Mouse (Mus musculus) kidney, adult 11 months (tissue): ENCODE data around the gene Adgrl1.
A peak's percentile ranks its signal among the peaks of the same experiment; 100 is the strongest.

Experiments
- DNase-seq: peaks from one replicate; pipeline ENCODE4 v3.0.0; 2022

Gene Adgrl1

DNA sequence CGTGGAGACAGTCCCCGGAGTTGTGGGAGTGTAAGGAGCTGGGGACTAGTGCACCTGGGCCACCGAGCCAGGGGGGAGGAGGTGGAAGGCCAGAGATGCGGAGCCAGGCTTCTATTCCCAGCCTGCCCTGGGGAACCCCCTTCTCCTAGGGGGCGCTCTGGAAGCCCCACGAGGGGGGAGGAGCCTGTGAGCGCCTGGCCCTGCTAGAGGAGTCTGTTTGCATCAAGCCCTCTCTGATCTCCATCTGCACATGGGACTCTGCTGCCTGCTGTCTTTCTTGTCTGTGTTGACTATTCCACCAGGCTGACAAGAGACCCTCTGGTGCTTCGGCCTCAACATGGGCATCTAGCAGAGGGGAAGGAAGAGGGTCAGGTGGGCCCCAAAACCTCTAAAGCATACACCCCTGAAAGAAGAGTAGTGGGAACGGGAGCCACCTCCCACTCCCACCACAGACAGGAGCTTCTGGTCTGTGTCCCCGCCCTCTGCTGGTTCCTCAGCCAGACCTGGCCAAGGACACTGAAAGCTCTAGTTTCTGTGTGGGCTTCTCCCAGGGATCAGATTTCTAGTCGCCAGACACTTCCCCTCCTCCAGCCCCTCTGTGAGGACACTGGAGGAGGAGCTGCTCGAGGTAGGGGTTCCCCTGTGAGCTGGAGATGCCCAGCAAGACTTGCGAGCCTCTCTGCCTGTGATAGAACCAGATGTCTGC, 3.2 kb downstream of the Adgrl1 start:
- no peak for DNase-seq

DNA sequence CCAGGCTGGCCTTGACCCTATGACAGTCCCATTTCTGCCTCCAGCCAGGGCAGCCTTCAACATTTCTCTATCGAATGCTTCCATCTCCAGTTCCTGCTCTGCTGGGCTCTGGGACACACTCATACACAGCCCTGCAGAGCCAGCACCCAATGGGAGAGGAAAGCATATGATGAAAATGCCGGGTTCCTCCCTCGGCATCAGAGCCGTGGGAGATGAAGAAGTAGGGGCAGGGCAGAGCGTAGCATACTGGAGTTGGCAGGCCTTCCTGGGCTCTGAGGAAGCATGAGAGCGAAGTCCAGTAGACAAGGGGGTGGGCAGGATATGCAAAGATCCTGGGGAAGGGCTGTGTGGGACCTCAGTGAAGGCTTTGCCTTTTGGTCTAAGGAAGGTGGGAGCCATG, 8.7 kb downstream of the Adgrl1 start:
- DNase-seq = no peak

DNA sequence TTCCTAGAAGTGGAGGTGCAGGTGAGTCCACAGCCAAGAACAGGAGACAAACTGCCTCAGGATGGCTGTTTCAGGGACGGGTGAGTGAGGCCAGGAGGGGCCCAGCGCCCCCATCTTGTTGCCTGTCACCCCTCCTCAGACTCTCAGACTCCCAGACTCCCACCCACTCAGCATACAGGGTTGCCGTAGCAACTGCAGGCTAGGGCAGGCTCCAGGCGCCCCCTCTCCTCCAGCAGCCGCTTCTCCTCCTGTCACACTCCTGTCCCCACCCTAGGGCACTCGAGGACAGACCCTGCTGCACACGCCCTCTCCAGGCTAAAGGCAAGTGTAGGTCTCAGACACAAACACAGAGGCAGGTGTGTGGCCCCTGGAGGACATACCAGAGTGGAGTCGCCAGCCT, 9.4 kb downstream of the Adgrl1 start:
- no peak for DNase-seq

DNA sequence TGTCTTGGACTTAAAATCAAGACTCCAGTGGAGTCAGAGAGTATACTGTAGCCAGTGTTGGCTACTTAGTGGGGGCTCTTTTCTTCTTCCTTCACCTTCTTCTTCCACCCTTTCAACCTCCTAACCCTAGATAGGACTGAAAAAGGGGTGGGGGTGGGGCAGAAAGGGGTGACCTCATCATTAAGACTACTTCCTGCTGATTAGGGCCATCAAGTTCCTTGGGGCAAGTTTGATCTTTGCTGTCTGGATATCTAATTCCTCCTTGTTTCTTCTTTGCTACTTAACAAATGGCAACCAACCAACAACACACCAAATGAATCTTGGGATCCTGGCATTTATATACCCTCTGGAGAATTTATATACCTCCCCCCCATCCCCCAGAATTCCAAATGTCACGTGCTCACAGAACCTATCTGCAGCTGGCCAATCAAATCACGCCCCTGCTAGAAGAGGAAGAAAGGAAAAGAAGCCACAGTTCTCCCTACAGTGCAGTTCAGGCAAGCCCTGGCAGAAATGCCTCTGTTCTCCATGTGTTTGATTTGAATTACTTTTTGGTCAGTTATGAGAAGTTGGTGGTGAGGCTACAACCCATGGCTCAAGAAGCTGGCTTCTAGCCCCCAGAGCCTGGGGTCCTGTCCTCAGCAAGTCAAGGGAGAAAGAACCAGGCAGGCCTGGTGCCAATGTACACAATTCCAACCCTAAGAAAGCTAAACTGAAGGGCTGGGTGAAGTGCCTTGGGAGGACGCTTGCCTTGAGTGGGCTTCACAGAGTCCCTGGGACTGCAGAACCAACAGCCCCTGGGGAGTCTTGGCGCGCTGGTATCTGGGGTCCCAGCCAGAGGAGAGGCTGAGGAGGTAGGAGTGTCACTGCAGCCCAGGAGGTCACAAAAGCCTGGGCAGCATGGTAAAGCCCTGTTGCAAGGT, 12.2 kb downstream of the Adgrl1 start:
- DNase-seq = no peak

DNA sequence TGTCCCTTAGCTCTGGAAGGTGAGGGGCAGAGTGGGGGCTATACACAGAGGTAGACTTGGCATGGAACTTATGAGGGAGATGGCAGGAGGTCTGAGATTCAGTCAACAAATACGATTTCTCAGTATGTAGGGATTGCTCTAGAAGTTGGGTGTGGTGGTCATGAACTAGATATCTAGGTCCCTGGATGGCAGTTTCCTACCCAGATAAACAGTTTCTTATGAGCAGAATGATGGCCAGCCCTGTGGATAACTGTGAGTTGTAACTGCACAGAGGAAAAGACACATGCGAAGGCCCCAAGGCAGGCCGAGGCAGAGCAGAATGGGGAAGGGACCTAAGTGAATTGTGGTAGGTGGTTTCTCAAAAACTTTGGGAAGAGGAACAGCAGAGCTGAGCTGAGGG, 14.3 kb downstream of the Adgrl1 start:
- no peak for DNase-seq

DNA sequence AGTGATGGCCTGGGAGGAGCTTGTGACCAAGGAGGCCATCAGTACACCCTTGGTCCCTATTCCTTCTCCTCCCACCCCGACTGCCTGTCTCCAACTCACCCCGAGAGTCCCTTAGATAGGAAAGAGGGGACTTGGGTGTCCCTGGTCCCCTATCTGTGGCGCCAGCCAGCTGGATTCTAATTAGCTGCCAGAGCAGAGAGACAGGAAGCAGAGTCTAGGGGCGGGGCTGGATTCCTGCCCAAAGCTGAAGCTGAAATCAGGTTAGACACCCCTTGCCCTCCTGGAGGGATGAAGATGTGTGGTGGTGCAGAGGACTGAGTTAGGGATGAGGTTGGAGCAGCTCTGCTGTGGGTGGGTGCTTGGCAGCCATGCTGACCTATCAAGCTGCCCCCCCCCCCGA, 15.0 kb downstream of the Adgrl1 start:
- no peak for DNase-seq

DNA sequence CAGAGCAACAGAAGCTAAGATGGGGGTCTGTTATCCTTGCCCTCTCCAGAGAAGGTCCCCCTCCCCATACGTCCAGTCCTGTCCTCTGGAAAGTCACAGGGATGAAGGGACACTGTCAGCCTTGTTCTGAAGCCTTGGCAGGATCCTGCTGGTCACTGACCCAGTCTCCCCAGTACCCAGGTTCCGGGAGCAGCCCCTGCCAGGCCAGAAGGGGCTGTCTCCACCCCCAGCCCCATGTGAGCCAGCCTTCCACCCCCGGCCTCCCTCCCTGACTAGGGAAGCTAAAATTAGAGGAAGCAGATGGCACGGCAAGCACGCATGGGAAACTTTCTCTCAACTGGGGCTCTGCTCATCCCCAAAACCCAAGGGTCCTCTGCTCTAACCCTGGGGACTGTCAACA, 16.1 kb downstream of the Adgrl1 start:
- no peak for DNase-seq

DNA sequence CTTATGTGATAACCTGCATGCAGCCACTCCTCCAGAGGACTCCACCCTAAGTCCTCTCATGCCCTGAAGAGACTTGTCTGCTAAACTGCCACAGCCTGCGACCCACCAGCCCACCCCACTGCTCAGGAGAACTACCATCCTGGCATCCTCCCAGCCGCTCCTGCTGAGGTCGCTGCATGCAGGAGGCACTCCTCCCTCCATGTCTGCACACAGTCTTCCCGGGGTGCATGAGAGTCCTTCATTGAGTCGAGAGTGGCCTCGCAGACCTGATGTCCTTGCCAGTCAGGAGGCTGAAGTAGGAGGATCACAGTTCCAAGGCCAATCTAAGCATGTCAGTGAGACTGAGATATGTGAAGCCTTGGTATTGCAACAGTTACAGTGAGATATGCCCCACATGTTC, 17.7 kb downstream of the Adgrl1 start:
- DNase-seq = no peak

DNA sequence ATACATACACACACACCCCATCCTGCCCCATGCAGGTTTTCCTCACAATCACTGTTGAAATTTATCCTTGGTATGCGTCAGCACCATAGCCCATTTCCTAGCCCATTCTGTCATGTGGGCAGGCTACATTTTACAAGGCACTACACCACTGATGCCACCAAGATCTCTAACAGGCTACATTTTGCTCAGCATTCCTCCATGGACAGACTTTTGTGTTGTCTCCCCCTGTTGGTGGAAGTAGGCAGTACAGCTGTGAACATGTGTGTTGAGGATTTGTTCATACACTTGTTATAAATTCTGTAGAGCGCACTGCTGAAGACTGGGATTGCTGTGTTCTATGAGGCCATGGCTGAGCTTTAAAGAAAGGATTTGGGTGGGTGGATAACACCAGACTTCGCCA, 21.7 kb downstream of the Adgrl1 start:
- peak; percentile 36 for DNase-seq

DNA sequence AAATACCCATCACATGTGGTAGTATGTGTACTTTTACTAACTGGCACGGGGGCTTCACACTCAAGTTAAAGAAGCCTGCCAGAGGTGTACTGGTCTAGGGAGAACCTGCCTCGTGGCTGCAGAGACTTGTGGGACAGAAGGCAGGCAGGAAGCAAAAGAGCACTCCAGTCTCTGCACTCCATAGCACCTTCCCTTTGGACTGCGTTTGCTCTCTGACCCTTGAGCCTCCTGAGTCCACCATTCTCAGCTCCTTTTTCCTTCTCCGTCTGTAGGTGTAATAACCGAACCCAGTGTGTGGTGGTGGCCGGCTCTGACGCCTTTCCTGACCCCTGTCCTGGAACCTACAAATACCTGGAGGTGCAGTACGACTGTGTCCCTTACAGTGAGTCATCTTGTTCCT, 22.8 kb downstream of the Adgrl1 start:
- DNase-seq = no peak

DNA sequence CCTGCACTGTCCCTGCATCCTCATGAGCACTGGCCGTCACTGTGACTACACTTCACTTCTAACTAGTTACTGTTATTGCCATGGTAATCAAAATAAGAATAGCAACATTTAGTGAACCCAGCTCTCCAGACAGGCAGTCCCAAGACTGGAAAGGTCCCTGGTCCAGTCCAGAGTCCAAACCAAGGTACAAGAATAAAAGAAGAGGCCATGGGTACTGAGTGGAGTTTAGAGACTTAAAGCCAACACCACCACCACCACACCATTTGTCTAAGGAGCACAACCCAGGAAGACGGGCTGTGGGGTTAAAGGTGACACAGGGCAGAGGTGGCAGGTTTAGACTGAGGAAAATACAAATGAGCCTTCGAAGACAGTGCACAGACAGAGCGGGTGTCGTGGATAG, 24.7 kb downstream of the Adgrl1 start:
- peak; percentile 57 for DNase-seq

DNA sequence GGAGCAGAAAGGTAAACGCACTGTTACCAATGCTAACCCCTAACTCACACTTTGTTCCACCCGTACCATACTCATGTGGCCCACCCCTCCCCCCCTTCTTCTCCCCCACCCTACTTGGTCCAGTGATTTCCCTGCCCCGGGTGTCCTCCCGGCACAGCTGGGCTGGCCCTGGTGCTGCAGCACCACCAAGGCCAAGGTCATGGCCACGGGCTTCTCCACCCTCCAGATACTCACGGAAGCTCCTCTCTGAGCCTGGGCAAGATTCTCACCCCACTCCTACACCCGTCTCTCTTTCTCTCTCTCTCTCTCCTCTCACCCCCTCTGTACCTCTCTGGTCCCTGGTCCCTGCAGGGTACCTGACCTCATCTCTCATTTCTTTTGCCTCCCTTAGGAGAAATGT, 26.4 kb downstream of the Adgrl1 start:
- no peak for DNase-seq

DNA sequence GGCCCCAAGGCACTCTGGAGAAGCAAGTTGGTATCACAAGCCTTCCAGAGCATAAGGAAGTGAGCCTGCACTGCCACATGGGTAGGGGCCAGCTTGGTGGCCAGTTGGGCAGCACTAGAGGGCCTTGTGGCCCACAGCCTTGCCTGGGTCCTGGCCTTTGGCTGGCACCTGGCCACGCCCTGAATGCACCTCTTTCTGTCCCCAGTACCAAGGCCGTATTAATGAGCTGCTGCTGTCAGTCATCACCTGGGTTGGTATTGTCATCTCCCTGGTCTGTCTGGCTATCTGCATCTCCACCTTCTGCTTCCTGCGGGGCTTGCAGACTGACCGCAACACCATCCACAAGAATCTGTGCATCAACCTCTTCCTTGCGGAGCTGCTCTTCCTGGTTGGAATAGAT, 34.3 kb downstream of the Adgrl1 start:
- DNase-seq = no peak

DNA sequence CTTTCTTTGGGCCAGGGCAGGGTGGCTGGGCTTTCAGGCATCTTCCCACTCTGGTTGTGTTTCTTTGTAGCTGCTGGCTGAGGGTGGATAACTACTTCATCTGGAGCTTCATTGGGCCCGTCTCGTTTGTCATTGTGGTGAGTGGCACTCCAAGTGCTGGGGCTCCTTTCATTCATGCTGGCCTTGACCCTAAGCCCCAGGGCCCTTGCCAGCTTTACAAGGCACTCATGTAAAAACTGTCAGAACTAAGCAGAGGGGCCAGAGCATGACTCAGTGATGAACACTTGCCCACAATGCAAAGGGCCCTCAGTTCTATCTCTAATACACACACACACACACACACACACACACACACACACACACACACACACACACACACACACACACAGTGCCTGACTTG, 35.1 kb downstream of the Adgrl1 start:
- no peak for DNase-seq

DNA sequence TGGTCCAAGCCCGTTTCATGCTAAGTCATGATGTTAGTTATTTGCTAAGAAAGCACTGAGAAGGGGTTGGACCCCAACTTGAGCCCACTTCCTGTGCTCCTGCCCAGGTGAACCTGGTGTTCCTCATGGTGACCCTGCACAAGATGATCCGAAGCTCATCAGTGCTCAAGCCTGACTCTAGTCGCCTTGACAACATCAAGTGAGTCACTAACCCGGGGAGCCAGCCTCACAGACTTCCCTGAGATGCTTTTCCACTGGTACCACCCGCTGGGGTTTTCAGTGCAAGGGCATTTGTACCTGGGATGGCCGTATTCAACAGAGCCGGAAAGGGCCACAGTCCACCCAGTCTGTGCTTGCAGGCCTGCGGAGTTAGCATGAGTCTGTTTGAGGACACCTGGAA, 35.5 kb downstream of the Adgrl1 start:
- DNase-seq = no peak

DNA sequence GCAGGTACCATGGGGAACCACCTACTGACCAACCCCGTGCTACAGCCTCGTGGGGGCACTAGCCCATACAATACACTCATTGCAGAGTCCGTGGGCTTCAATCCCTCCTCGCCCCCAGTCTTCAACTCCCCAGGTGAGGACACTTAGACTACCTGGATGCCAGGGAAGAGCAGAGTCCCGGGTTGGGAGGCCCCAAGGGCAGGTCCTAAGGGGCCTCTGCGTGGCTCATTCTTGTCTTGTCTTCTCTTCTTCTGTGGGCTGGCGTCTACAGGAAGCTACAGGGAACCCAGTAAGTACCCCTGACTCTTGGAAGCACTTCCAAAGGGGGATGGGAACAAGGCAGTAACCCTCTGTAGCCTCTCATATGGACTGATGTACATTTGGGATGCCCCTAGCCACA, 37.7 kb downstream of the Adgrl1 start:
- no peak for DNase-seq

DNA sequence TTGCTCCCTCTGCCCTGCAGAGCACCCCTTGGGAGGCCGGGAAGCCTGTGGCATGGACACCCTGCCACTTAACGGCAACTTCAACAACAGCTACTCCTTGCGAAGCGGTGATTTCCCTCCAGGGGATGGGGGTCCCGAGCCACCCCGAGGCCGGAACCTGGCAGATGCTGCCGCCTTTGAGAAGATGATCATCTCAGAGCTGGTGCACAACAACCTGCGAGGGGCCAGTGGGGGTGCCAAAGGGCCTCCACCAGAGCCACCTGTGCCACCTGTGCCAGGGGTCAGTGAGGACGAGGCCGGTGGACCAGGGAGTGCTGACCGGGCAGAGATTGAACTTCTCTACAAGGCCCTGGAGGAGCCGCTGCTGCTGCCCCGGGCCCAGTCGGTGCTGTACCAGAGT, 38.4 kb downstream of the Adgrl1 start:
- no peak for DNase-seq

DNA sequence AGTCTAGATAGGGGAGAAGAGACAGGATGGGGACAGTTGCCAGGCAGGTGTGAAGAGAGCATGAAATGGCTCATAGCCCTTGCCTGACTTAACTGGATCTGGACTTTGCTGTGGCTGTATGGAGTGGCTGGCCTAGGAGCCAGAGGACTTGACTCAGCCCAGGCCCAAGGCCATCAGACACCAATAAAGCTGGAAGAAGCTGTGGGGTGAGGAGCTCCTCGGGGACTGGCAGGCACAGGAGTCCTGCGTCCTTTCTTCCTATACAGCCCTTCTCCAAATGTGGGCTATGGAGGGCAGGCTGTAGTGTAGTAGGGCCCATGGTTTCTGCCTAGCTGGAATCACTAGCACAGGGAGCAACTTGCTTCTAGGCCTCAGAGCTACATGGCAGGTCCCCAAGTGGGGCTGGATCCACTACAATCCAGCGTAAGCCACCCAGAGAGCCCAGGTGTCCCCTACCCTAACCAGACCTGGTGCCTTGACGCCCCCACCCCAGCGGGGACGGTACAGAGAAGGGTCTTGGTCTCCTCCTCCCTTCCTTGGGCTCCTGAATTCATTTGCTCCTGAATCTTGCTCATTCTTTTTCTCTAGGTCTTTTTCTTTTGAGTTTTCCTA, 41.3 kb downstream of the Adgrl1 start:
- no peak for DNase-seq

DNA sequence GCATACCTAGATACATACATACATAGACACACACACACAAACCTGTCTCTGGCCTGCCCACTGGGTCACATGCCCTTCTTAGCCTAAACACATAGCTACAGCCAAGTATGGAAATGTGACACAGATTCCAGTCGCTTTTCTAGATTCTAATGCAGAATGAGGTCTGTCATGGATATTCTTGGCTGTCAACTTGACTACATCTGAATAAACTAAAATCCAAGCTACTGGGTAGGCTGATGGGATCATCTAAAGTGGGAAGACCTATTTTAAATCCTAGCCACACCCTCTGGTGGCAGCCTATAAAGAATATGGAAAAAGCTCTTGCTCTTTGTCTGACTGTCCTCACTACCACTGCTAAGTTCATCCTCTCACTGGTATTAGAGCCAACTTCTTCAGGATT, 42.5 kb downstream of the Adgrl1 start:
- DNase-seq = no peak

DNA sequence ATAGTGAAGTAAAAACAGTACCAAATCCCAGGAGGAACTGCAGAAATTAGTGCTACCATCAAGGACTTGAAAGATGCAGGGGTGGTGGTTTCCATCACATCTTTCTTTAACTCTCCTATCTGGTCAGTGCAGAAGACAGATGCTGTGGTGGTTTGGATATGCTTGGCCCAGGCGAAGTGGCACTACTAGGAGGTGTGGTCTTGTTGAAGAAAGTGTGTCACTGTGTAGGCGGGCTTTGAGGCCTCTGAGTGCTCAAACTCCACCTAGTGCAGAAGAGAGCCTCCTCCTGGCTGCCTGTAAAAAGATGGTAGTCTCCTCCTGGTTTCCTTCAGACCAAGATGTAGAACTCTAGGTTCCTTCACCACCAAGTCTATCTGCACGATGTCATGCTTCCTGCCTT, 45.6 kb downstream of the Adgrl1 start:
- DNase-seq = no peak

DNA sequence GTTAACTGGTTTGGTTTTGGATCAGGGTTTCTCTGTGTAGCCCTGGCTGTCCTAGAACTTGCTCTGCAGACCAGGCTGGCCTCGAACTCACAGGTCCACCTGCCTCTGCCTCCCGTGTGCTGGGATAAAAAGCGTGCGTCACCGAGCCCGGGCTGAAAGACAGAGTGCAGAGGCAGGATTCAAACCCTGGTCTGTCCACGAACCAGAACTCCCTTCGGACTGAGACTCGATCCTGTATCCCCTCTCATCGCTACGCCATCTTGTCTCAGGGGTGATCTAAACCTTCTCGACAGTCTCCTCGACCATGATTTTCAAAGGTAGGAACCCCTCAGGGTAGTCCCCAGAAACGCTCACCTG, 54.8 kb downstream of the Adgrl1 start:
- DNase-seq = no peak

DNA sequence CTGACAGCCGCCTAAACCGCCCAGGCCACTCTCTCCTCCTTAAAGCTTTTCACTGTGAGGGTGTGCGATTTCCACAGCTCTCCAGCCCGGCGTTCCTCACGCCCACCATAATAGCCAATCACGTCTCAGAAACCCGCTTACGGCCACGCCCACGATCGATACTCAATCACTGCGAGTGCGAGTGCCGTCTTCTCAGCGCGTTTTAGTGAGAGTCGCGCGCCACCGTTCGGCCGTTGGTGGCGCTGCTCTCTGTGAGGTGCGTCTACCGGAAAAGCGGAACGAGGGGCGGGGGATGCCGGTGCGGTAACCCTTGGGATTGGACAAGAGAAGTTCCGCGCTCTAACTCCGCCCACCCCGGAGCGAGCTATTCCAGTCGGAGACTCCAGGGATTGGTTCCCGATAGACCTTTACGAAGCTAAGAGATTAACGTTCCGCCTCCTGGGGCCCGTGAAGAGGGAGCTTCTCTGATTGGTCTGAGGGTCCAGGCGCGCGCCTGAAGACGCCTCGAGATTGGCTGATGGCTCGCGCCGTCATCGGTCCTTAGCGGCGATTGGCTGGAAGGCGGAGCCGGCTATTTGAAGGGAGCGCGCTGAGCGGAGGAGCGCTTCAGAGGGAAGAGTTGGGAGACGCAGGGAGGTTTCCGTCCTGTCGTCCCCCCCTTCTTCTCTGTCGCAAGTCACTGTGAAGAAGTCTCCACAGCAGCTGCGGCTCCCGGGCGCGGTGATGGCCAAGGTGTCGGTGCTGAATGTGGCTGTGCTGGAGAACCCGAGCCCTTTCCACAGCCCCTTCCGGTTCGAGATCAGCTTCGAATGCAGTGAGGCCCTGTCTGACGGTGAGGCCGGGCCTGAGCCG, 55.4 kb downstream of the Adgrl1 start, which contains the start of the genes Gm10644 and Asf1b:
Gm10644 (minus strand) TSS at position 100 of the 852 bp plus-strand sequence.
Asf1b (plus strand) TSS at position 402 of the 852 bp plus-strand sequence.
- DNase-seq = peak; percentile 100

DNA sequence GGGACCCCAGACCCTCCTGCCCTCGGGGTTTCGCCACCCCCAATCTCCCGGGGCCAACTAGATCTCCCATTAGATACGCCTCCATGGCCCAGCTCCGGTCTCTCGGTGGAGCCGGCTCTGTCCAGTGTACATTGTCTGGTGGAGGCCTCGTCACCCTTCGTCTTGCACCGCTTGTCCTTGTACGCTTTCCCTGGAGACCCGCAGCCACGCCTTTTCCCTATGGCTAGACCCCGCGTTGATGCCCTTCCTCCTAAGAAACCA, 56.0 kb downstream of the Adgrl1 start:
- DNase-seq = no peak
